Mouse (Mus musculus): Measurements from ENCODE around the gene Iqce.

GRCm38 (mm10) chr5:140637989-140638388, 64.2 kb downstream of the Iqce start:
- TF ChIP-seq CTCF (conservative IDR thresholded peaks at IDR 0.05; ENCODE audit: low read length) = no peak
- no peak for TF ChIP-seq NANOG (IDR thresholded peaks at IDR 0.05; ENCODE audit: borderline replicate concordance, low read length)
- TF ChIP-seq POU5F1 (IDR thresholded peaks at IDR 0.05; ENCODE audit: borderline replicate concordance, low read length) = no peak

All from E14TG2a.4 (cell line).